Mouse (Mus musculus) retina, adult 2 months (tissue): ENCODE measurements around the gene Slc20a1.

Source experiments
- DNase-seq: peaks from one replicate; pipeline ENCODE4 v3.0.0-alpha.2; 2012; ENCODE audit warnings: low read depth, low spot score

The Slc20a1 gene

DNA sequence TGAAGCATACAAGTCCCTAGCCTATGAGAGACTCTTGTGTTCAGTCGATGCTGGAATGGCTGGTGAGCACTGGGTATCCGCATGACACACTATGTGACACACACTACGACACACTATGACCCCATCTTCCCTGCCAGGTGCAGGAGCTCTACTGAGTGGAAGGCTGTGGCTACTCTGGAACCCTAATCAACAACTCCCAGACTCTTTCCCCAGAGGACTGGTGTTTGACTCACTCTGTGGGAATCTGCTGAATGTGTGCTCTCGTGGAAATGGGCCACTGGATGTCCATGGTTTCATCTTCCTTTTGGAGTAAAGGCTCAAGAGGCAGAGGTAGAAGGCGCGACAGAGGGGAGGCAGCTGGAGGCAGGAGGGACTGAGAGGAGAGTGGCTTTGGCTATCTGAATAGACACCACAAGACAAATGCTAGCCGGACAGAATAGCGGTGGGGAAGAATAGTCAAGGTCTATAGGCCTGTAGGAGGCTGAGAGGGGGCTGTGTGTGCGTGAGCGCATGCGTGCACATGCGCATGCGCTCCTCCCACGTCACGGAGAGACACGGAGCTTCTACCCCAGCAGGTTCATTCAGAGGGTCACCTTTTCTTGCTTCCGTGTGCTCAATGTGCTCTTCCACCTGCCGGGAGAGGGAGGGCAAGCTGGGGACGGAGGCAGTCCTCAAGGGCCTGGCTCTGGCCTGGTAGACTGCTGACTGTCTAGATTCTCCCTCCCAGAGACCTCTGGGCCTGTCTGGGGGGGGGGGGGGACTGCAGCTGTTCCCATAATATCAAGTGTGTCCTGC, 54.5 kb downstream of the Slc20a1 start:
- DNase-seq: no peak

GRCm38 (mm10) chr2:129253631-129253970, 55.0 kb downstream of the Slc20a1 start:
- no peak for DNase-seq

DNA sequence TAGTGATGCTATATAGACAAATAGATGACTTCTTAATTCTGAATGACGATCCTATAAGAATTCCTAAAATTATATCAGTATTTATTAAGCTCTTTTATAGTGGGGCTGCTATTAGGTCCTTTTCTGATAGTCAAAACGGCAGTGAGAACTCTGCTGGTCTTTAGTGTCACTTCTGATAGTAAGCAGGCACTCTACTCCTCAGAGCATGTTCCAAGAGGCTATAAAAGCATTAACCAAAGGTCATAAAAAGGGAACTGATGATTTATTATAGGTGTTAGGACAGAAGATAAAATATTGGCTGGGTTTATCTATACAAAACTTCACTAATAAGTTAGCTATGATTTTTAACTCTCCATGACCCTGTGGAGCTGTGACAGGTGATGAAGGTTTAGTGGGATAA, 55.5 kb downstream of the Slc20a1 start:
- DNase-seq: no peak

GRCm38 (mm10) chr2:129256006-129256405, 57.4 kb downstream of the Slc20a1 start:
- no peak for DNase-seq

- DNase-seq: no peak
Measured at GRCm38 (mm10) chr2:129258056-129258455, 59.5 kb downstream of the Slc20a1 start.

DNA sequence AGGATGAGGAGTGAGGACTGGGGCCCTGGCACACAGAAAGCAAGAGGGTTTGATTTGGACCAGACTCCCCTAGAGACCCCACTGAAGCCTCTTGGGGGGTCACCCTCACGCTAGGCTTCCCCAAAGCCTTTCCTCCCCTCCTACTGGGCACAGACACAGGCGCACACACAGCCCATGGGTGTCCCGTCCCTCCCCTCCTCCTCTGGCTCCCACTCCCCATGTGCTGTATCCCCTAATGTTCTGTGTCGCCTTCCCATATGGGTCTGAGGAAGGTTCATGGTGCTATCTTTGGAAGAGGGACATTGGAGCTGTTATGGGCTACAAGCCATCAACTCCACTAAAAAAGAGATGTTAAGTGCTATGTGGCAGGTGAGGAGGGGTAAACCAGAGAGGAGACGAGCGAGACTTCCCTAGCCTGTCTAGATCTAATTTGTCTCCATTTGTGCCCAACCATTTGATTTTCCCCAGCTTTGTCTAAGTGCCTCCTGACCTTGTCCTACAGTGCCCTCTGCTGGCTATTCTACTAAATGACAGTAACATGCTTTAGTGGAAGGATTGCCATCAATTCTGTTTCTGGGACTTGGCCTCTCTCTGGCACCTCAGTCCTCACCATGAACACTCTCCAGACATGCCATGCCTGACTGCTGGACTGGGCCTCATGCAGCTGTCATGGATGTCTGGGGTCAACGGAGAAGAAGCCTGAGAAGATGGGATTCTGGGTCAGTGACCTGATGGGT, 60.1 kb downstream of the Slc20a1 start:
- peak; percentile 72 for DNase-seq

- DNase-seq: no peak
Measured at GRCm38 (mm10) chr2:129260646-129261045, 62.1 kb downstream of the Slc20a1 start.
